Mouse (Mus musculus): ENCODE measurements around the gene Vmn1r1. TPM values are rescaled to one million over a fixed set of nuclear protein-coding genes. Genes with fewer than 3 reads are reported as not detected.

The Vmn1r1 gene
- polyA plus RNA-seq, 1 experiment from 2014 or later: not detected

DNA sequence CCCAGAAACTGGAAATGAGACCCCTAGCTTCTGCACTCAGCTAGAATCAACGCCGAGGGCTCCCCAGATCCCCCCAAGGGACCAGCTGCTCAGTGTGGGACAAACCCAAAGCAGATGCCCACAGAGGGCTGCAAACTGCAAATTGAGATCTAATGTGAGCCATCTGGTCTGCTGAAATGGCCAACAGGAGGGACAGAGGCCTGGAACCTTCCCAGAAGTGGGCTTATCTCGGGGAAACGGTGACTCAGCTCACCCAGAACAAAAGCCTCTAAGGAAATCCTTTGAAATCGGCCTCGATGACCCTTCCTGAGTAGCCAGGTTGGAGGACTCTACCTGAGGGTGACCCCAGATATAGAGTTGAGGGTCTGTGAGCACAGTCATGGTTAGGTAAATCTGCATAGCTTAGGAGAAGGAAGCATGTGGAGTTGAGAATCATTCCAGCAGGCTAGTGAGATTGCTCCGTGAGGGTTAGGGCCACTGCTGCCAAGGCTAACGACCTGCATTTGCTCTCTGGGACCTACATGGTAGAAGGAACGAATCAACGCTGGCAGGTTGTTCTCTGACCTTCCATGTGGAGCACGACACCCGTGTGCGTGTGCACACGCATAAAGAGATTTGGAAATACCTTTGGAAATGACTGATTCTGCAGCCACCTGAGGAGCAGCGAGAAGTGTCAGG is 53.4 kb downstream of the Vmn1r1 start:
- Histone ChIP-seq H3K27ac (replicated peaks) (no peak overlapping the region), H3K4me2 (no peak overlapping the region), H3K4me3 (replicated peaks) (no peak overlapping the region), H3K36me3 (replicated peaks) (no peaks in the 10 kb centered on the region), H3K4me1 (replicated peaks) (0 out of 2 replicates have a peak, but pooled peaks cover 3% of the 10 kb centered on the region), H3K9me3 (replicated peaks) (no peaks in the 10 kb centered on the region), H3K9ac (no peak overlapping the region), H3K27me3 (no peaks in the 10 kb centered on the region)
- WGBS (ENCODE audit: insufficient replicate concordance): 64% methylated on average over 15 of the region's 15 CpGs
- ATAC-seq (ENCODE audit: insufficient read depth): no peak

DNA sequence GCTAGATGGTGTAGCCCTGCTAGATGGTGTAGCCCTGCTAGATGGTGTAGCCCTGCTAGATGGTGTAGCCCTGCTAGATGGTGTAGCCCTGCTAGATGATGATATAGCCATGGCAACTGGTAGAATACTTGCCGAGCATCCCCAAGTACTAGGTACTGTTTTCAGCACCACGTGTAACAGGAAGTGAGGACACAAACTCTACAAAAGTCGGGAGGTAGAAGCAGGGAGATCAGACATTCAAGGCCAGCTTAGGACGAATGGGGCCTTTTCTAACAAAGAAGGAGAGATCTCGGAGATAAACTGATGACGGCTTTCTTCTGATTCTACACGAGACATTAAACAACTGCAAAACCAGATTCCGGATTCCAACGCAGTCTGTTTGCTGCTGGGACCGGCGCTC is 54.1 kb downstream of the Vmn1r1 start:
- H3K4me2 ChIP-seq: no peak overlapping the region
- H3K27me3 ChIP-seq: no peaks in the 10 kb centered on the region
- no peak overlapping the region for H3K27ac ChIP-seq (replicated peaks)
- ATAC-seq (ENCODE audit: insufficient read depth): no peak
- no peak overlapping the region for H3K4me3 ChIP-seq (replicated peaks)
- no peak overlapping the region for H3K9ac ChIP-seq
- H3K9me3 ChIP-seq (replicated peaks): no peaks in the 10 kb centered on the region
- 0 out of 2 replicates have a peak, but pooled peaks cover 3% of the 10 kb centered on the region for H3K4me1 ChIP-seq (replicated peaks)
- 74% methylated on average over 11 of the region's 11 CpGs for WGBS (ENCODE audit: insufficient replicate concordance)
- no peaks in the 10 kb centered on the region for H3K36me3 ChIP-seq (replicated peaks)

DNA sequence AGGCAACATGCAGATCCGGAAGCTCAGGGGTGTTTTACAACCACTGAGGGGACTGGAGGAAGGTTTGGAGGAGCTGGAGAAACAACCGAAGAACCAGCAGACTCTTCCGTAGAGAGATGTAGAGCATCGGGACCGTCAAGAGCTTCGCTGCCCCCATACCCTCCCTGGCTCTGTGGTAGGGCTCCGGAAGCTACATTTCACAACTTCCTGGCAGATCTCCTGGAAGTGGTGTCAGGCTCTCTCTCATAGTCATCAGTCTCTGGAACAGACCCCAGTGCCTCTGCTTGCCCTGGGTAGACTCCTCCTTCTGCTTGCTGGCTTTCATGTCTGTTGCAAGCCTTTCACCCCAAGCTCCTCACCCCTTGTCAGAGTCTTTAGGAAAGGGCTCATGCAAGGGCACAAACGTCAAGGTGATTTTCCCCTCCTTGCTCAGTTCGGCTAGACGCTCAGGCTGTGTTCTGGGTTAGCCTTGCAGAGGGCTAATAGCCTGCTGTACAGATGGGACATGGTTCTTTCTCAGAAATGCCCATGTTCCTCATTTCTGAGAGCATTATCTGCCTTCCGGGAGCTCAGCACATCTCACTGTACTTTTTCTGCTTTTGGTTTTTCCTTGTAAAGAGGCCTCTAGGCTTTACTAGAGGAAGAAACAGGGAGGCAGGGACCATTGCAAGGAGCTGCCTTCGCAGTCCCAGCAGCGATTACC is 55.7 kb downstream of the Vmn1r1 start:
- peak overlapping the region; percentile 30; the same call in 1 of the 2 replicates for H3K4me2 ChIP-seq
- no peaks in the 10 kb centered on the region for H3K9me3 ChIP-seq (replicated peaks)
- no peak overlapping the region for H3K9ac ChIP-seq
- H3K4me3 ChIP-seq (replicated peaks): no peak overlapping the region
- WGBS (ENCODE audit: insufficient replicate concordance): 12% methylated on average over 13 of the region's 13 CpGs
- 0 out of 2 replicates have a peak overlapping the region, but pooled peaks have one; percentile 41 for H3K27ac ChIP-seq (replicated peaks)
- no peak for ATAC-seq (ENCODE audit: insufficient read depth)
- 0 out of 2 replicates have a peak, but pooled peaks cover 3% of the 10 kb centered on the region for H3K4me1 ChIP-seq (replicated peaks)
- H3K27me3 ChIP-seq: no peaks in the 10 kb centered on the region
- H3K36me3 ChIP-seq (replicated peaks): no peaks in the 10 kb centered on the region

DNA sequence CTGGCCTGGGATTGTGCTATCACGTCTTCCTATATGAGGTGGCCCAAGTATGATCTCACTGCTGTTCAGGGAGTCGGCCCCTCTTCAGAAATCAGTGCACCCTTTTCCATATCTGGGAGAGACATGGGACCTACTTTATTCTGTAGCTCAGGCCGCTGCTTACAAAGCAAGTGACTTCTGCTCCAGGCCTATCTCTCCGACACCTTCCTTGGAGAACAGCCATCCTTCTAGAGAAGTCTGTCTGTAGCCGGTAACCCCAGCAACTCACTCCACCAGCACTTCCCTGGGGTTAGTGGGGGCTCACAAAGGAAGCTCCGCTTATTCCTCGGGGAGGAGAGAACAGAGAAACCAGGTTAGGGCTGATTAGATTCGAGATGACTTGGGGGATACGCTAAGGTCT is 57.0 kb downstream of the Vmn1r1 start:
- Histone ChIP-seq H3K4me3 (replicated peaks) (no peak overlapping the region), H3K4me2 (no peak overlapping the region), H3K27me3 (no peaks in the 10 kb centered on the region), H3K9ac (no peak overlapping the region), H3K9me3 (replicated peaks) (no peaks in the 10 kb centered on the region), H3K27ac (replicated peaks) (no peak overlapping the region), H3K4me1 (replicated peaks) (0 out of 2 replicates have a peak, but pooled peaks cover 3% of the 10 kb centered on the region), H3K36me3 (replicated peaks) (no peaks in the 10 kb centered on the region)
- WGBS (ENCODE audit: insufficient replicate concordance): 65% methylated on average over 9 of the region's 9 CpGs
- no peak for ATAC-seq (ENCODE audit: insufficient read depth)

DNA sequence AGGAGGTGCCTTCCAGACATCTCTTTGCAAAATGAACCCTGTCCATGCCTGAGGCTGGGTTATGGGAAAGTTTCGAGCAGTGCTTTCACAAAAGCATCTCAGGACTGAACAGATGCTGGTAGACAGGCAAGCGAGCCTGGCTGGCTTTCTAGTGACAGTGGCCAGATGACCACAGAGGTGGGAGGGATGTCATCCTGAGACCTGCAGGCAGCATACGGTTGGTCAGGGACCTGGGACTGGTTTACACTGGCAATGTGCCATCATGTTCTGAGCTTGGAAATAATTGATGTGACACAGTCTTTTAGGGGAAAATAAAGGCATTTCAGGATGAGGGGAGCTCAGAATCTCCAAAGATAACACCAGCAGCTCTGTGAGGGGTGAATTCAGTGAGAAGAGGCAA is 59.3 kb downstream of the Vmn1r1 start:
- Histone ChIP-seq H3K27ac (replicated peaks) (no peak overlapping the region), H3K27me3 (no peaks in the 10 kb centered on the region), H3K4me3 (replicated peaks) (no peak overlapping the region), H3K9ac (no peak overlapping the region), H3K4me1 (replicated peaks) (0 out of 2 replicates have a peak, but pooled peaks cover 3% of the 10 kb centered on the region), H3K4me2 (no peak overlapping the region), H3K9me3 (replicated peaks) (no peaks in the 10 kb centered on the region), H3K36me3 (replicated peaks) (no peaks in the 10 kb centered on the region)
- ATAC-seq (ENCODE audit: insufficient read depth): no peak
- 48% methylated on average over 3 of the region's 3 CpGs for WGBS (ENCODE audit: insufficient replicate concordance)

Other genes with a start within 250 kb of the Vmn1r1 start
- 0.40 and 0.71 TPM in 2 replicates for gene Enah, start 144.5 kb downstream of the Vmn1r1 start, polyA plus RNA-seq (2015; fragmentation: Nextera tagmentation; extraction: Ambion mirVana)
- 60.3 and 75.7 TPM in 2 replicates for gene Srp9, start 39.7 kb downstream of the Vmn1r1 start, polyA plus RNA-seq (2015; fragmentation: Nextera tagmentation; extraction: Ambion mirVana)
- gene Degs1, start 118.3 kb upstream of the Vmn1r1 start, polyA plus RNA-seq (2015; fragmentation: Nextera tagmentation; extraction: Ambion mirVana): 70.6 and 78.2 TPM in 2 replicates
- 5.5 and 5.6 TPM in 2 replicates for gene Fbxo28, start 177.1 kb upstream of the Vmn1r1 start, polyA plus RNA-seq (2015; fragmentation: Nextera tagmentation; extraction: Ambion mirVana)
- gene Trp53bp2, start 244.7 kb upstream of the Vmn1r1 start, polyA plus RNA-seq (2015; fragmentation: Nextera tagmentation; extraction: Ambion mirVana): 3.5 and 3.8 TPM in 2 replicates

All from liver, embryonic 15.5 days (tissue).